Mouse (Mus musculus) urinary bladder, postnatal 10 days (tissue): Measurements from ENCODE around the gene Cmip.

Experiments used
- DNase-seq: peaks from one replicate; pipeline ENCODE4 v3.0.0; 2022; ENCODE audit warnings: low spot score

The Cmip gene

GRCm38 (mm10) chr8:117376997-117377396 lies 120.1 kb downstream of the Cmip start:
- DNase-seq, result no peak

GRCm38 (mm10) chr8:117378625-117379024 lies 121.8 kb downstream of the Cmip start:
- no peak for DNase-seq

GRCm38 (mm10) chr8:117379131-117379530 lies 122.3 kb downstream of the Cmip start:
- DNase-seq, result no peak

GRCm38 (mm10) chr8:117380796-117381195 lies 123.9 kb downstream of the Cmip start:
- DNase-seq, result no peak

- DNase-seq, result no peak
These were observed 129.3 kb downstream of the Cmip start for GRCm38 (mm10) chr8:117386142-117386541.

- DNase-seq, result no peak
These were observed 130.8 kb downstream of the Cmip start for GRCm38 (mm10) chr8:117387642-117388041.

GRCm38 (mm10) chr8:117388370-117388769 lies 131.5 kb downstream of the Cmip start:
- no peak for DNase-seq

GRCm38 (mm10) chr8:117393853-117394252 lies 137.0 kb downstream of the Cmip start:
- DNase-seq, result no peak

GRCm38 (mm10) chr8:117395055-117395454 lies 138.2 kb downstream of the Cmip start:
- DNase-seq, result no peak

- DNase-seq, result no peak
These were observed 140.0 kb downstream of the Cmip start for GRCm38 (mm10) chr8:117396884-117397283.

- DNase-seq, result no peak
These were observed 140.9 kb downstream of the Cmip start for GRCm38 (mm10) chr8:117397751-117398150.

GRCm38 (mm10) chr8:117399229-117399628 lies 142.4 kb downstream of the Cmip start:
- DNase-seq, result no peak

- DNase-seq, result no peak
These were observed 144.0 kb downstream of the Cmip start for GRCm38 (mm10) chr8:117400820-117401219.

- DNase-seq, result no peak
These were observed 145.0 kb downstream of the Cmip start for GRCm38 (mm10) chr8:117401880-117402279.

- DNase-seq, result no peak
These were observed 146.2 kb downstream of the Cmip start for GRCm38 (mm10) chr8:117402911-117403704.

GRCm38 (mm10) chr8:117403705-117404476 lies 147.0 kb downstream of the Cmip start:
- no peak for DNase-seq

GRCm38 (mm10) chr8:117406081-117406480 lies 149.2 kb downstream of the Cmip start:
- no peak for DNase-seq

- no peak for DNase-seq
These were observed 151.8 kb downstream of the Cmip start for GRCm38 (mm10) chr8:117408634-117409033.

- DNase-seq, result no peak
These were observed 152.2 kb downstream of the Cmip start for GRCm38 (mm10) chr8:117409056-117409455.

- no peak for DNase-seq
These were observed 153.5 kb downstream of the Cmip start for GRCm38 (mm10) chr8:117410391-117410790.

GRCm38 (mm10) chr8:117410901-117411300 lies 154.0 kb downstream of the Cmip start:
- DNase-seq, result no peak

GRCm38 (mm10) chr8:117412232-117412631 lies 155.4 kb downstream of the Cmip start:
- no peak for DNase-seq

GRCm38 (mm10) chr8:117417830-117418229 lies 161.0 kb downstream of the Cmip start:
- no peak for DNase-seq
